In genomic region chr11:71816918-71817317, GRCm38 (mm10) we compare ENCODE assay signal across 30 mouse cellular contexts.
DNase-seq lines count a peak whose midpoint lies in the region; ATAC-seq and TF ChIP-seq lines count a peak whose summit lies in the region.
"Had no signal": no experiment of that assay in that cellular context is flagged by ENCODE, and none has a peak within 500 bp of the region (broad histone marks: within the 10 kb centered on the region; RNA-seq: fewer than 3 reads in every experiment).

No protein-coding gene starts in this region.

- ATAC-seq in kidney, embryonic 14.5 days (ENCODE audit: low FRiP score, low TSS enrichment), result no peak
- ATAC-seq: forebrain, embryonic 13.5 days; intestine, embryonic 16.5 days; Patski had no signal

- no peak overlapping the region for H3K4me2 ChIP-seq in kidney, embryonic 14.5 days (replicated peaks; ENCODE audit: low read depth, low read length)
- H3K4me2 ChIP-seq: forebrain, embryonic 13.5 days; heart, embryonic 15.5 days; hindbrain, embryonic 13.5 days; limb, embryonic 15.5 days; lung, embryonic 14.5 days; midbrain, embryonic 12.5 days; neural tube, embryonic 12.5 days had no signal

- no peaks in the 10 kb centered on the region for H3K27me3 ChIP-seq in kidney, embryonic 14.5 days (ENCODE audit: control insufficient read depth, insufficient read depth, low read length)
- H3K27me3 ChIP-seq: forebrain, embryonic 13.5 days; limb, embryonic 15.5 days; megakaryocyte, embryonic 14.5 days; midbrain, embryonic 12.5 days; neural tube, embryonic 12.5 days; Patski had no signal

- 88% methylated on average over 3 of the region's 3 CpGs for WGBS in kidney, embryonic 14.5 days

- no peaks in the 10 kb centered on the region for H3K36me3 ChIP-seq in kidney, embryonic 14.5 days (ENCODE audit: control insufficient read depth, insufficient read depth, low read length)
- H3K36me3 ChIP-seq: heart, embryonic 10.5 days; heart, embryonic 15.5 days; hindbrain, embryonic 13.5 days; limb, embryonic 10.5 days; limb, embryonic 15.5 days; midbrain, embryonic 12.5 days; neural tube, embryonic 12.5 days had no signal

- intact Hi-C loops in gastrocnemius, adult 2 months (cut with DNase I), result no loop called here

- no peaks in the 10 kb centered on the region for H3K4me1 ChIP-seq in kidney, embryonic 14.5 days (ENCODE audit: control insufficient read depth, insufficient read depth, low read length)
- H3K4me1 ChIP-seq: heart, embryonic 10.5 days; heart, embryonic 15.5 days; limb, embryonic 10.5 days; limb, embryonic 15.5 days; megakaryocyte, embryonic 14.5 days had no signal

- no peak overlapping the region for H3K4me3 ChIP-seq in gastrocnemius, adult 2 months
- no peak overlapping the region for H3K4me3 ChIP-seq in kidney, embryonic 14.5 days (ENCODE audit: low read length)
- H3K4me3 ChIP-seq: forebrain, embryonic 13.5 days; heart, embryonic 10.5 days; heart, embryonic 15.5 days; hindbrain, embryonic 13.5 days; layer of hippocampus, adult 2 months; limb, embryonic 10.5 days; limb, embryonic 15.5 days; megakaryocyte, embryonic 14.5 days; midbrain, embryonic 12.5 days; myocyte; neural tube, embryonic 12.5 days had no signal

- no peak for DNase-seq in gastrocnemius, adult 2 months
- no peak for DNase-seq in gastrocnemius, adult 8-10 months (ENCODE audit: low spot score in 2 of 2)
- DNase-seq in kidney, adult 9 months, result peak; percentile 3
- peak; percentile 10 for DNase-seq in lung, postnatal 10 days
- DNase-seq in lung, postnatal 4 days, result no peak
- no peak for DNase-seq in layer of hippocampus, postnatal 14 days (ENCODE audit: low spot score in 2 of 2)
- DNase-seq in ovary, postnatal 14 days (ENCODE audit: low spot score), result no peak
- DNase-seq: cerebellum, adult 2 months; gastrocnemius, postnatal 36 days; lung, embryonic 14.5 days; right cerebral cortex, postnatal 4 days; thymus, adult 18-20 months; thymus, postnatal 25 days had no signal

- peak overlapping the region; percentile 73 for H3K27ac ChIP-seq in gastrocnemius, adult 2 months
- H3K27ac ChIP-seq in kidney, embryonic 14.5 days (ENCODE audit: low read depth, low read length), result no peak overlapping the region
- H3K27ac ChIP-seq: forebrain, embryonic 13.5 days; heart, embryonic 10.5 days; heart, embryonic 15.5 days; hindbrain, embryonic 13.5 days; kidney, postnatal 0 days; layer of hippocampus, adult 2 months; limb, embryonic 10.5 days; limb, embryonic 15.5 days; liver, embryonic 14.5 days; midbrain, embryonic 12.5 days; neural tube, embryonic 12.5 days; stomach, postnatal 0 days had no signal

- H3K9me3 ChIP-seq in kidney, embryonic 14.5 days (ENCODE audit: control insufficient read depth, low read length), result no peaks in the 10 kb centered on the region
- H3K9me3 ChIP-seq: forebrain, embryonic 13.5 days; heart, embryonic 10.5 days; heart, embryonic 15.5 days; hindbrain, embryonic 13.5 days; limb, embryonic 10.5 days; limb, embryonic 15.5 days; megakaryocyte, embryonic 14.5 days; midbrain, embryonic 12.5 days; neural tube, embryonic 12.5 days had no signal

- TF ChIP-seq CTCF in gastrocnemius, adult 2 months (IDR thresholded peaks at IDR 0.05), result no peak

- H3K9ac ChIP-seq in kidney, embryonic 14.5 days (ENCODE audit: low read depth, low read length), result no peak overlapping the region
- H3K9ac ChIP-seq: forebrain, embryonic 13.5 days; heart, embryonic 15.5 days; hindbrain, embryonic 13.5 days; limb, embryonic 15.5 days; liver, embryonic 14.5 days; lung, embryonic 14.5 days; midbrain, embryonic 12.5 days; neural tube, embryonic 12.5 days had no signal

Comparison
In these comparisons a context has a peak if more than half of its experiments do, and no peak if none do; other contexts are left out.
1. DNase-seq: peak in kidney, adult 9 months (single experiment) and lung, postnatal 10 days (single experiment); none in gastrocnemius, adult 2 months (single experiment), gastrocnemius, adult 8-10 months (0 of 2), lung, postnatal 4 days (0 of 2), layer of hippocampus, postnatal 14 days (0 of 2) and ovary, postnatal 14 days (single experiment).